Mouse (Mus musculus): ENCODE measurements around the gene Mtg1.

Gene Mtg1

DNA sequence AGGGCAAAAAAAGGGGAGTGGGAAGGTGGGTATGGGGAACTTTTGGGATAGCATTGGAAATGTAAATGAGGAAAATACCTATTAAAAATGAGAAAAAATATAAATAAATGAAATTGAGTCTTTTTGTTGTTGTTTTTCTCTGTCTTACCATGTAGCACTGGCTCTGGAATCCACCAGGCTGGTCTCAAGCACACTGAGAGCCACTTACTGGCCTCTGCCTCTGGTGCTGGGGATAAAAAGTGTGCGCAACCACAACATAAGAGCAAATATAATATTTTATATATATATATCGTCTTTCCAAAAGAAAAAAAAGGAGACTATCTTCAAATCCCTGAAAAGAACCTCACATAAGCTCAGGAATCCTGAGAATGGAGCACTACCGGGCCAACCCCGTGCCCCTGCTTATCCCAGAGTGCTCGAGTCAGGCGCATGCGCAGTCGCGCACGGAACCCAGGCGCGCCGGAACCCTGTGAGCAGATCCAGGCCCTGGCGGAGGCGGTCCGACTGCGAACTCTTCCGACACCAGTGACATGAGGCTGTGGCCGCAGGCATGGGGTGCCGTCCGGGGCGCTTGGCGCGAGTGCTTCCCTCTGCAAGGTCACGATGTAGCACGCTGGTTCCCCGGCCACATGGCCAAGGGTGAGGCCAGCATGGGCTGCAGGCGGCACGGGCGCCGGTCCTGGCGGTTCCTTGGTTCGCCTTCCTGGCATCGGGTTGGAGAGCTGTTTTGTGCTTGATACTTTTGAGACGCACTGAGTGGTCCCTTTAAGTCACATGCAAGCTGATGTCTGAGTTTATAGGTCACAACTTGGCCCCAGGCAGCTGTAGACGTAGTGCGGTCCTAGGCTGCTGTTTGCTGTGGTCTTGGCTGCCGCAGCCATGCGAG is at the start of gene Mtg1:
Mtg1 (plus strand) TSS at position 430 of the 886 bp plus-strand sequence.
- WGBS, result 2% methylated on average over 39 of the region's 39 CpGs

DNA sequence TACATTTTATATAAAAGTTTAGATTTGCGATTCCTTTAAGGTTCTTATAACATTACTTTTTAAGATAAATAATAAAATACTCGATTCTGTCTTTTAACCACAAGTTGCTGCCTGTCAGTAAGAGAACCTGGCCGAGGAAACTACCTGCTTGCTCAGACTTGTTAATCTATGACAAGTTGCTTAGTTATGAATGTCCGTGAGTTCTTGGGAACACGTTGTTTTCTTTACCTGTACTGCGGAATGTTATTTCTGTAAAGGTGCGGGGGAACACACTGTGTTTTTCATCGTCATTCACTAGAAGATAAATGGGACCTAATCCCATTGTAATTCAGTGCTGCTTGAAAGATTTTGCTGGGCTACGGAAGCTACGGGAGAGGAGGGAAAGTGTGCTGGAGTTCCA is 46.8 kb upstream of the Mtg1 start:
- 82% methylated on average over 10 of the region's 10 CpGs for WGBS

- WGBS, result 92% methylated on average over 5 of the region's 5 CpGs
Measured at GRCm38 (mm10) chr7:140092924-140093528, 44.3 kb upstream of the Mtg1 start, which contains the start of gene Prap1. TSS of gene Prap1 (plus strand) at chr7:140093395.

GRCm38 (mm10) chr7:140094954-140095353 is 42.4 kb upstream of the Mtg1 start:
- whole genome bisulfite sequencing, result 76% methylated on average over 5 of the region's 5 CpGs

DNA sequence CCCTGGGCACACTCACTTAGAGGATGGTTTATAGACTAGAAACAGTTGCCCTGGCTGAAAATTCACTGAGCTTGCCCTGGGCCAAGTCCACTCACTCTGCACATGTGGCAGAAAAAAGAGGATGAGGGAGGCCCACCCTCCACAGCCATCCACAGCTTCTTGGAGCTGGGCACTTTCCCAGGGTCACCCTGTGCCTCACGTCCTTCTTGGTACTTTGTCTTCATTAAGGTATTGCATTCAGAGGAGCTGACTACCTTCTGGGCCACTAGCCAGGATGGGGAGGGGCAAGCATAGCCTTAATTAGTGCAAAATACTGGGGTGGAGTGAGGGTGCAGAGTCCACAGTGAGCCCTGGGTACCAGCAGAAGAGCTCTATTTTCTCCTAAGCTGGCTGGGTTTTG is 41.8 kb upstream of the Mtg1 start:
- 30% methylated on average over 1 of the region's 1 CpGs for WGBS

- WGBS, result 83% methylated on average over 1 of the region's 1 CpGs
Measured at GRCm38 (mm10) chr7:140098466-140098865, 38.9 kb upstream of the Mtg1 start.

DNA sequence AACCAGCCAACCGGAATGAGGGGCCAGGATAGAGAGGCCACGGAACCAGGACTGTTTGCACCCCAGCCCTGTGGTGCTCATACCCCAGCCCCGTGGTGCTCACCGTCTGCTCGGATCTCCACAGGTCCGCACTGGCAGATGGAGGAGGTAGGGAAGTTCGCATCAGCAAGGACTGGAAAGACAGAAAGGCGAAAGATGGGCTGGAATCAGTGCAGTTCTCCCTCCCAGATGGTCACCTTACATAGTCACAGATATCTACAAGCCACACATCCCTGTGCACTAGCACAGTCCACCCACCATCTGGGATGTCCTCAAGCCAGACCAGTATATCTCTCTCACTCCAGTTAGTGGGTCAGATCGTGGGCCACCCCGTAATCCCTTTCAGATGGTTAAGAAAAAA is 35.9 kb upstream of the Mtg1 start:
- 51% methylated on average over 10 of the region's 10 CpGs for WGBS

- 1% methylated on average over 30 of the region's 30 CpGs for WGBS
Measured at GRCm38 (mm10) chr7:140101993-140102860, 35.1 kb upstream of the Mtg1 start, which contains the start of gene Fuom. TSS of gene Fuom (minus strand) at chr7:140102441.

GRCm38 (mm10) chr7:140104009-140104408 is 33.4 kb upstream of the Mtg1 start:
- 85% methylated on average over 4 of the region's 4 CpGs for WGBS

DNA sequence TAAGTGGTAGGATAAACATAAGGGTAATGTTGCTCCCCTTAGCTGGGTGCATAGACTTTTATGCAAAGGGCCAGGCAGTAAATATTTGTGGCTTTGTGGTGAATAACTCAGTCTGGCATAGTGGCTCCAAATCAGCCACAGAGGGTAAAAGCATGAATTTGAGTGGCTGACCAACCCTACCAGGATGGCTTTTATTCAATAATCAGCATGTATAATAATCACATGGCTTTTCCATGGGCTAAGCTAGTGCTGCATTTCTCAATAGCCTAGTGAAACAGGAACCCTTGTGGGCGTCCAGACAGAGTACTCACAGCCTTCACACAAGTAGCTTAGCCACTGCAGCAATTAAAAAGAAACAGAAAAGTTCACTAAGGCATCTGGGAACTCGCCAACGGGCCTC is 25.4 kb upstream of the Mtg1 start:
- WGBS, result 66% methylated on average over 3 of the region's 3 CpGs

- under 1% methylated on average over 23 of the region's 23 CpGs for WGBS
Measured at GRCm38 (mm10) chr7:140115583-140116328, 21.6 kb upstream of the Mtg1 start, which contains the start of gene Paox. TSS of gene Paox (plus strand) at chr7:140115799.

DNA sequence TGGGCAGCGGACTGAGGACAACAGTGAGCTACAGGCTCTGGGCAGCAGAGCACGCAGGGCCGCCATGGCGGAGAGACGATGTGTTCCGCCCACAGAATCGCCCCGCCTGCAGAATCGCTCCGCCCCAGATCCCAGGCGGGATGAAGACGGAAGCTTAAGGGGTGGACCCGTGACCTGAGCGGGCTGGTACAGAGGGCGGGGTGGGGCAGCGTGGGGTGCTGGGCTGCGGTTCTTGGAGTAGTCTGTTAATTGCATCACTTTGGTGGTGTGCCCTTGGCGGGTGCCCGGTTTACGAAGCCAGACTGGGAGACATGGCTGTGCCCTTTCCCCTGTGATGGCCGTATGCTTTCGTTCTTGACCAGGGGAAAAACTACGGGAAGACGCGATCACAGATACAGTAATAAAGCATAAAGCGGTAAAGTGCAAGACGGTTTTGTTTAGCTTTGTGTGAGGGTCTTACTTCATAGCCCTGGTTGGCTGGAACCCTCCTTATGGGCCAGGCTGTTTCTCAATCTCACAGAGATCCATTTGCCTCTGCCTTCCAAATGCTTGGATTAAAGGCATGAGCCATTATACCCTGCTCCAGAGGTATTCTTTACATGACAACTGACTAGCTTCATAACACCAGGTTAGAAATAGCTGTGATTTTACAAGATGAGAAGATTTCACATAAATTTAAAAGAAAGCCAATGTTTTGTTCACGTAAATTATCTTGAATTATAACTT is 20.9 kb upstream of the Mtg1 start, which contains the start of gene Echs1:
Echs1 (minus strand) TSS at position 148 of the 726 bp plus-strand sequence.
- WGBS, result 3% methylated on average over 28 of the region's 28 CpGs

DNA sequence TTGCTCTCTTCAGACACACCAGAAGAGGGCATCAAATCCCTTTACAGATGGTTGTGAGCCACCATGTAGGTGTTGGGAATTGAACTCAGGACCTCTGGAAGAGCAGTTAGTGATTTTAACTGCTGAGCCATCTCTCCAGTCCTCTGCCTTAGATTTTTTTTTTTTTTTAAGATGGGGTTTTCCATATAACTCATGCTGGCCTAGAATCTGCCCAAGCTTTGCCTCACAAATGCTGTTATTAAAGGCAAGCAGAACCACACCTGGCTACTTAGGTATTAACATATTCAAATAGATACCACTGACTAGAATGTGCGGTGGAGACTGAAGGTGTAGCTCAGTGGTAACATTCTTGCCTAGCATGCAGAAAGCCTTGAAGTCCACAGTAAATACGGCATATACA is 16.9 kb upstream of the Mtg1 start:
- 94% methylated on average over 2 of the region's 2 CpGs for WGBS

- WGBS, result 75% methylated on average over 13 of the region's 13 CpGs
Measured at GRCm38 (mm10) chr7:140121338-140121910, 15.9 kb upstream of the Mtg1 start.

DNA sequence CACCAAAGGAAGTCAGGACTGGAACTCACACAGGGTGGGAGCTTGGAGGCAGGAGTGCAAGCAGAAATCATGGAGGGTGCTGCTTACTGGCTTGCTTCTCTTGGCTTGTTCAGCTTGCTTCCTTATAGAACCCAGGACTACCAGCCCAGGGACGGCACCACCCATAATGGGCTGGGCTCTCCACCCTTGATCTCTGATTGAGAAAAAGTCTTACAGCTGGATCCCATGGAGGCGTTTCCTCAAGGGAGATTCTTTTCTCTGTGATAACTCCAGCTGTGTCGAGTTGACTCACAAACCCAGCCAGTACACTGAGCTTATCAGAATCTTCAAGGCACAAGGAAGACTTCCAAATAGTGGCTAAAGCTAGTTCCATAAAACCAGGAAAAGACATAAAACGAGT is 14.6 kb upstream of the Mtg1 start:
- WGBS, result 52% methylated on average over 4 of the region's 4 CpGs

DNA sequence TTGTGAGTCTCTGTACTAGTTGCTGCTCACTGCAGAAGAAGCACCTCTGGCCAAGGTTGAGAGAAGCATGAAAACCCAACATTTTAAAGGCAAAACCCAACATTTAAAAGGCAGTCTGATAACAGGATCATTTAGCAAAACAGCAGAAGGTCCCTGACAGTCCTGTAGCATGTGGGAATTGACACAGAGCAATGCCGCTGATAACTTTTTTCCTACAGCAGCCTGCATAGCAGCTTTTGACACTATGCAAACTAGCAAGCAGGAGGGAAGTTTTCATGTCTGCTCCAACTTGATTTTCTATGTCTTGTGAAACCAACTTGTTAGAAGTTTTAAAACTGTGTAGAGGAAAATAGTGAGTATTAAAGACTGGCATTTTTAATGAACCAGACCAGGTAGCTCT is 13.0 kb upstream of the Mtg1 start:
- WGBS, result 84% methylated on average over 1 of the region's 1 CpGs

DNA sequence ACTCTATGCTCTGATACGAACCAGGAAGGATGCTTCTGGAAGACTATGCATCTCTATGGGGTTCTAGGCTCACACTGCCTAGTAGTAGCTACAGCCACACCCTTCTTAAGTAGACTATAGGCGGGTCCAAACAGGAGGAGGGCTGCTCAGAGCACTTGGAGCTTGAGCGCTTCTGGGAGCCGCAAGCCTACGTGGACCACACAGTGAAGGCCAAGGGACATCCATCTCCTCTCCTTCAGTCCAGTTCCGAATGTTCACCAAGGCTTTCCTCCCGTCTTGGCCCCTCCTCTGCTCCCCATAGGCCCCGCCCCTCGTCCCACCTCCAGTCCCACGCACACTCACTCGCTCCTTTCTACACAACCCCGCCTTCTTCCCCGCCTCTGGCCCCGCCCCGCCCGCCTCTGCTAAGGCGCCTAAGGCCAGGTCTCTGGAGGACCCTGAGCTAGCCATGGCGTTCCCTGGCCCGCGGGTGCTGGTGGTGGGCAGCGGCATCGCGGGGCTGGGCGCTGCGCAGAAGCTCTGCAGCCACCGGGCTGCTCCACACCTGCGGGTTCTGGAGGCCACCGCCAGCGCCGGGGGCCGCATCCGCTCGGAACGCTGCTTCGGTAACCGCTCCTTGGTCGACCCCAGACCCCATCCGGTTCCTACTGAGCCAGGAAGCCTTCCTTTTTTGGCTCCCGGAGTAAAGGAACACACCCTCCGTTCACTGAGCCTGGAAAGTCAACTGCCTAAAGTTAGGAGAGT is 11.9 kb upstream of the Mtg1 start:
- WGBS, result under 1% methylated on average over 40 of the region's 40 CpGs

GRCm38 (mm10) chr7:140126022-140126350 is 11.4 kb upstream of the Mtg1 start:
- WGBS, result 11% methylated on average over 5 of the region's 5 CpGs

- 84% methylated on average over 3 of the region's 3 CpGs for WGBS
Measured at GRCm38 (mm10) chr7:140126934-140127333, 10.4 kb upstream of the Mtg1 start.

GRCm38 (mm10) chr7:140127911-140128310 is 9.5 kb upstream of the Mtg1 start:
- WGBS, result 90% methylated on average over 2 of the region's 2 CpGs
